Mouse (Mus musculus): ENCODE data around the gene C330007P06Rik.

C330007P06Rik gene

GRCm38 (mm10) chrX:36843346-36843990 is 30.4 kb downstream of the C330007P06Rik start:
- in situ Hi-C loops (cut with MboI; ENCODE audit: low pct_unique_long_range_greater_than_20kb in 1 of 2, low sequenced_read_pairs in 2 of 2, unreplicated experiment in 1 of 2), result no loop called here

- in situ Hi-C loops (cut with MboI; ENCODE audit: low pct_unique_long_range_greater_than_20kb in 1 of 2, low sequenced_read_pairs in 2 of 2, unreplicated experiment in 1 of 2), result no loop called here
Observed at GRCm38 (mm10) chrX:36841698-36842097, 32.2 kb downstream of the C330007P06Rik start.

- in situ Hi-C loops (cut with MboI; ENCODE audit: low pct_unique_long_range_greater_than_20kb in 1 of 2, low sequenced_read_pairs in 2 of 2, unreplicated experiment in 1 of 2), result no loop called here
Observed at GRCm38 (mm10) chrX:36839391-36839790, 34.5 kb downstream of the C330007P06Rik start.

- in situ Hi-C loops (cut with MboI; ENCODE audit: low pct_unique_long_range_greater_than_20kb in 1 of 2, low sequenced_read_pairs in 2 of 2, unreplicated experiment in 1 of 2), result no loop called here
Observed at GRCm38 (mm10) chrX:36837069-36837676, 36.7 kb downstream of the C330007P06Rik start.

GRCm38 (mm10) chrX:36833397-36834084 is 40.4 kb downstream of the C330007P06Rik start:
- in situ Hi-C loops (cut with MboI; ENCODE audit: low pct_unique_long_range_greater_than_20kb in 1 of 2, low sequenced_read_pairs in 2 of 2, unreplicated experiment in 1 of 2), result loop anchor here in 1 of 2 experiments (5.0 kb wide), 1 partner anchor 49 kb away; no protein-coding TSS in a partner anchor

GRCm38 (mm10) chrX:36831632-36832031 is 42.3 kb downstream of the C330007P06Rik start:
- in situ Hi-C loops (cut with MboI; ENCODE audit: low pct_unique_long_range_greater_than_20kb in 1 of 2, low sequenced_read_pairs in 2 of 2, unreplicated experiment in 1 of 2), result loop anchor here in 1 of 2 experiments (5.0 kb wide), 1 partner anchor 51 kb away; no protein-coding TSS in a partner anchor

GRCm38 (mm10) chrX:36830271-36830670 is 43.6 kb downstream of the C330007P06Rik start:
- in situ Hi-C loops (cut with MboI; ENCODE audit: low pct_unique_long_range_greater_than_20kb in 1 of 2, low sequenced_read_pairs in 2 of 2, unreplicated experiment in 1 of 2), result loop anchor here in 1 of 2 experiments (5.0 kb wide), 1 partner anchor 52 kb away; no protein-coding TSS in a partner anchor

GRCm38 (mm10) chrX:36826873-36827272 is 47.0 kb downstream of the C330007P06Rik start:
- in situ Hi-C loops (cut with MboI; ENCODE audit: low pct_unique_long_range_greater_than_20kb in 1 of 2, low sequenced_read_pairs in 2 of 2, unreplicated experiment in 1 of 2), result loop anchor here in 1 of 2 experiments (10.0 kb wide), 1 partner anchor 72 kb away; no protein-coding TSS in a partner anchor

GRCm38 (mm10) chrX:36825032-36825431 is 48.9 kb downstream of the C330007P06Rik start:
- in situ Hi-C loops (cut with MboI; ENCODE audit: low pct_unique_long_range_greater_than_20kb in 1 of 2, low sequenced_read_pairs in 2 of 2, unreplicated experiment in 1 of 2), result loop anchor here in 1 of 2 experiments (10.0 kb wide), 1 partner anchor 70 kb away; no protein-coding TSS in a partner anchor

- in situ Hi-C loops (cut with MboI; ENCODE audit: low pct_unique_long_range_greater_than_20kb in 1 of 2, low sequenced_read_pairs in 2 of 2, unreplicated experiment in 1 of 2), result loop anchor here (5.0 to 10.0 kb wide), 2 partner anchors 67 to 69 kb away; no protein-coding TSS in a partner anchor
Observed at GRCm38 (mm10) chrX:36823932-36824711, 49.8 kb downstream of the C330007P06Rik start.

GRCm38 (mm10) chrX:36820201-36820600 is 53.7 kb downstream of the C330007P06Rik start:
- in situ Hi-C loops (cut with MboI; ENCODE audit: low pct_unique_long_range_greater_than_20kb in 1 of 2, low sequenced_read_pairs in 2 of 2, unreplicated experiment in 1 of 2), result loop anchor here (5.0 to 10.0 kb wide), 2 partner anchors 63 to 65 kb away; no protein-coding TSS in a partner anchor

- in situ Hi-C loops (cut with MboI; ENCODE audit: low pct_unique_long_range_greater_than_20kb in 1 of 2, low sequenced_read_pairs in 2 of 2, unreplicated experiment in 1 of 2), result no loop called here
Observed at GRCm38 (mm10) chrX:36819575-36819974, 54.3 kb downstream of the C330007P06Rik start.

GRCm38 (mm10) chrX:36816953-36817441 is 56.9 kb downstream of the C330007P06Rik start:
- in situ Hi-C loops (cut with MboI; ENCODE audit: low pct_unique_long_range_greater_than_20kb in 1 of 2, low sequenced_read_pairs in 2 of 2, unreplicated experiment in 1 of 2), result no loop called here

- in situ Hi-C loops (cut with MboI; ENCODE audit: low pct_unique_long_range_greater_than_20kb in 1 of 2, low sequenced_read_pairs in 2 of 2, unreplicated experiment in 1 of 2), result no loop called here
Observed at GRCm38 (mm10) chrX:36816368-36816899, 57.5 kb downstream of the C330007P06Rik start.

- in situ Hi-C loops (cut with MboI; ENCODE audit: low pct_unique_long_range_greater_than_20kb in 1 of 2, low sequenced_read_pairs in 2 of 2, unreplicated experiment in 1 of 2), result no loop called here
Observed at GRCm38 (mm10) chrX:36815439-36815838, 58.5 kb downstream of the C330007P06Rik start.

- in situ Hi-C loops (cut with MboI; ENCODE audit: low pct_unique_long_range_greater_than_20kb in 1 of 2, low sequenced_read_pairs in 2 of 2, unreplicated experiment in 1 of 2), result no loop called here
Observed at GRCm38 (mm10) chrX:36815022-36815421, 58.9 kb downstream of the C330007P06Rik start.

GRCm38 (mm10) chrX:36814161-36814836 is 59.6 kb downstream of the C330007P06Rik start:
- in situ Hi-C loops (cut with MboI; ENCODE audit: low pct_unique_long_range_greater_than_20kb in 1 of 2, low sequenced_read_pairs in 2 of 2, unreplicated experiment in 1 of 2), result no loop called here
